Mouse (Mus musculus): ENCODE results near the gene Prss22.

DNA sequence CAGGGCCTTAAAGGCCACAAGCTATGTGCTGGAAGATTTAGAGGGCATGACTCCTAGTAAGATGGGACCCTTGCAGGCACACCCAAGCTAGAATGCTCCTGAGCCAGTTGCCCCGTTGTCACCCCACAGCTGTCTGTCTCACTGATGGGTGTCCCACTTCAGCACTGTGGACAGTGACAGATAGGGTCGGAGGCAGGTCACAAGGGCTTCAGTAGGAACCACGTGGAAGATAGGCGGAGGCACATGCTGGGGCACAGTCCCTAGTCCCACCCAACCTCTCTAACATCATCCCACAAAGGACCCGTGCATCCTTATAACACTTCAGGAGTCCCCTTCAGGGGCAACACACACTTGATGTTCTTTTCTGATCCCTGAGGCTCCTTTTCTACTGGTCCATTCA, 48.1 kb upstream of the Prss22 start:
- TF ChIP-seq POLR2A (IDR thresholded peaks at IDR 0.05; ENCODE audit: low read depth, low read length), result no peak
- no peak for TF ChIP-seq CTCF (IDR thresholded peaks at IDR 0.05; ENCODE audit: extremely low read depth, insufficient read depth, insufficient read length, insufficient replicate concordance)

Data from spleen, adult 2 months (tissue).